Mouse (Mus musculus): ENCODE results near the gene Mpp4. TPM values are rescaled to one million over a fixed set of nuclear protein-coding genes. Genes with fewer than 3 reads are reported as not detected.

Gene Mpp4
- total and polyA plus RNA-seq, 2 experiments = 2.3 to 7.6 TPM

- 93% methylated on average over 5 of the region's 5 CpGs for WGBS
Measured at GRCm38 (mm10) chr1:59101020-59101419, 62.2 kb downstream of the Mpp4 start.

GRCm38 (mm10) chr1:59094705-59095104 is 68.5 kb downstream of the Mpp4 start, which contains the start of gene C2cd6:
Gene C2cd6, minus strand, starts transcription at chr1:59094900.
- no peak for DNase-seq (ENCODE audit: extremely low read depth, low read depth, low spot score)
- no peaks in the 10 kb centered on the region for H3K79me2 ChIP-seq (ENCODE audit: control insufficient read depth, insufficient read depth, low read length)
- no peak within 1 kb of the TSS for H3K4me3 ChIP-seq (ENCODE audit: insufficient read depth, low read depth, low read length)
- no peaks in the 10 kb centered on the region for H3K36me3 ChIP-seq (ENCODE audit: control insufficient read depth, insufficient read depth, low read length)
- H3K27me3 ChIP-seq (ENCODE audit: control insufficient read depth, insufficient read depth, low read length) = no peaks in the 10 kb centered on the region
- no peak within 1 kb of the TSS for H3K27ac ChIP-seq (replicated peaks; ENCODE audit: insufficient read depth, low read depth, low read length)
- no peak within 1 kb of the TSS for H3K9ac ChIP-seq (ENCODE audit: low read depth, low read length)
- 91% methylated on average over 19 of the region's 19 CpGs for WGBS
- H3K4me1 ChIP-seq (ENCODE audit: control insufficient read depth, insufficient read depth, low read length) = no peaks in the 10 kb centered on the region
- TF ChIP-seq POLR2A (IDR thresholded peaks at IDR 0.05; ENCODE audit: extremely low read depth, insufficient read depth, low read length) (no peak), CTCF (IDR thresholded peaks at IDR 0.05; ENCODE audit: low read depth, low read length) (no peak)

More at GRCm38 (mm10) chr1:59101020-59101419, 62.2 kb downstream of the Mpp4 start:
- no peak overlapping the region for H3K27ac ChIP-seq (replicated peaks; ENCODE audit: insufficient read depth, low read depth, low read length)
- H3K79me2 ChIP-seq (ENCODE audit: control insufficient read depth, insufficient read depth, low read length) = no peaks in the 10 kb centered on the region
- H3K4me1 ChIP-seq (ENCODE audit: control insufficient read depth, insufficient read depth, low read length) = no peaks in the 10 kb centered on the region
- peaks cover 3% of the 10 kb centered on the region for H3K36me3 ChIP-seq (ENCODE audit: control insufficient read depth, insufficient read depth, low read length)
- H3K27me3 ChIP-seq (ENCODE audit: control insufficient read depth, insufficient read depth, low read length) = no peaks in the 10 kb centered on the region
- no peak for DNase-seq (ENCODE audit: extremely low read depth, low read depth, low spot score)
- H3K4me3 ChIP-seq (ENCODE audit: insufficient read depth, low read depth, low read length) = no peak overlapping the region
- H3K9ac ChIP-seq (ENCODE audit: low read depth, low read length) = no peak overlapping the region
- TF ChIP-seq POLR2A (IDR thresholded peaks at IDR 0.05; ENCODE audit: extremely low read depth, insufficient read depth, low read length) (no peak), CTCF (IDR thresholded peaks at IDR 0.05; ENCODE audit: low read depth, low read length) (no peak)

Other genes starting within 250 kb of the Mpp4 start
- 9.1 and 9.7 TPM in 2 replicates for gene Trak2, start 190.0 kb downstream of the Mpp4 start, total RNA-seq (2014; rRNA removed)
- gene Trak2, start 190.0 kb downstream of the Mpp4 start, polyA plus RNA-seq (2012; rRNA removed) = 5.5 and 8.6 TPM in 2 replicates
- 16.3 and 22.6 TPM in 2 replicates for gene Stradb, start 189.9 kb downstream of the Mpp4 start, total RNA-seq (2014; rRNA removed)
- gene Stradb, start 189.9 kb downstream of the Mpp4 start, polyA plus RNA-seq (2012; rRNA removed) = 18.2 and 18.6 TPM in 2 replicates
- under 0.01 TPM in 1 of 2 replicates, not detected in the other for gene C2cd6, start 68.5 kb downstream of the Mpp4 start, total RNA-seq (2014; rRNA removed)
- gene C2cd6, start 68.5 kb downstream of the Mpp4 start, polyA plus RNA-seq (2012; rRNA removed) = not detected in 2 replicates
- gene Tmem237, start 43.0 kb downstream of the Mpp4 start, total RNA-seq (2014; rRNA removed) = 4.5 and 5.2 TPM in 2 replicates
- gene Tmem237, start 43.0 kb downstream of the Mpp4 start, polyA plus RNA-seq (2012; rRNA removed) = 1.1 and 1.8 TPM in 2 replicates
- 34.2 and 42.8 TPM in 2 replicates for gene Als2, start 73.8 kb upstream of the Mpp4 start, total RNA-seq (2014; rRNA removed)
- 20.2 TPM in 2 replicates for gene Als2, start 73.8 kb upstream of the Mpp4 start, polyA plus RNA-seq (2012; rRNA removed)
- gene Cdk15, start 93.5 kb upstream of the Mpp4 start, total RNA-seq (2014; rRNA removed) = not detected in 2 replicates
- not detected in 2 replicates for gene Cdk15, start 93.5 kb upstream of the Mpp4 start, polyA plus RNA-seq (2012; rRNA removed)